Mouse (Mus musculus): ENCODE data around the gene Zbtb17.
A peak's percentile ranks its signal among the peaks of the same experiment; 100 is the strongest.

Gene Zbtb17

DNA sequence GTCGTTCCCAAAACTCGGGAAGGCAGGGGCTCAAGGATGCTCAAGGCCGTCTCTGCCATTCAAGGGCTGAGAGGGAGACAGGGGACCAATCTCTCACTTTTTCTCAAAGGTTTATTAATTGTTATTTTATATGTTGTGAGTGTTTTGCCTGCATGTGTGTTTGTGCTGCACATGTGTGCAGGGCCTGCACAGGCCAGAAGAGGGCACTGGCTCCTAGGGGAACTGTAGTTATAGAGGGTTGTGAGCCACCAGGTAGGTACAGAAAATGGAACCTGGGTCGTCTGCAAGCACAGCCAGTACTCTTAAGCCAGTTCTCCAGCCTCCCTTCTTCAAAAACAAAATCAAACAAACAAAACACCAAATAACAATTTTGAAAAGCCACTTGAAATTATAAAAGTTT lies 44.2 kb downstream of the Zbtb17 start:
- no peak for DNase-seq (ENCODE audit: low read depth, low spot score)

DNA sequence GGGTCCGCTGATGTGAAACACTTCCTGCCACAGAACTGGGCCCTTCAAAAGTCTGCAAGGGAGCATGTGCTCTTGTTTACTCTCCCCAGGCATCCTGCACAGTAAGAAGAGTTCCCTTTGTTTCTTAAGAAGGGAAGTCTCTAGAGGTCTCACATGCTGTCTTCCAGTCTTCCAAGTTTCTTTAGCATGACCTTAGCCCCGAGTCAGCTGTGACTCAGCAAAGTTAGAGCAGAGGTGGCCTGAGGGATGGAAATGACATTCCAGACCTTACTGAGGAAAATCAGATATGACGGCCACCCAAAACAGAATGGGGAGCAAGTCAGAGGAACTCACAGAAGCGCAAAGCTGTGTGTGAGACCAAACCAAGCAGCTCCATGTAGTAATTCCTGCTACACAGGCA lies 56.2 kb downstream of the Zbtb17 start:
- DNase-seq (ENCODE audit: low read depth, low spot score): no peak

DNA sequence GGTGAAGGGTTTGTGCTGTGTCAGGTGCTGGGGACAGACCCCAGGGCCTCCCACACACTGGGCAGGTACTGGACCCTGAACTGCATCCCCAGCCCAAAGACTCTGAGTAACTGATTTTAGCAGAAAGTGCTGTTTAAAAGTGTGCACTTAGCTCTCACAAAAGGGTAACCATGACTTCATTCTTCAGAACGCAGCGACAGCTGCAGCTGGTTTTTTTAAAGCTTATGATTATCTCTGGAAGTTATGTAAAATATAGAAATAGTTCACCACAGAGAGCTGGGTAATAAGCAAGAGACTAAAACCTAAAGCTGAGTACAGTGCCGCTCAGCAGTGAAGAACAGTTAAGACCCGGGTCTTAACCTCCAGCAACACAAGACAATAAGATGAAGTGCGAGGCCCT lies 56.6 kb downstream of the Zbtb17 start:
- no peak for DNase-seq (ENCODE audit: low read depth, low spot score)

DNA sequence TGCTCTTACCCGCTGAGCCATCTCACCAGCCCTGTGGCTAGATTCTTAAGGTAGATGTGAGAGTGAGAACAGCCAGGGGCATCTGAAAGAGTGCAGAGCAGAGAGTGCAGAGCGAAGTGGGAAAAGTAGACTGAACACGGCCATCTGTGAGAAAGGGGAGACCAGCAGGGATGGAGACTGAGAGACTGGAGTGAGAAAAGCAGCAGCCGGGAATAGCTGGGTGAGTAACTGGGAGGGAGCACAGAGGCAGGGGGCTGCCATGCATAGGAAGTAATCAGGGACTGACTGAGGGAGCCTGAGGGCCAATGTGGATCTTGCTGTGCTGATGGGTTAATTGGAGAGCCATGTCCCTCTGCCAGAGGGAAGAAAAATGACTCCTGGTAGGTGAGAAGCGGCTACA lies 58.3 kb downstream of the Zbtb17 start:
- DNase-seq (ENCODE audit: low read depth, low spot score): no peak

DNA sequence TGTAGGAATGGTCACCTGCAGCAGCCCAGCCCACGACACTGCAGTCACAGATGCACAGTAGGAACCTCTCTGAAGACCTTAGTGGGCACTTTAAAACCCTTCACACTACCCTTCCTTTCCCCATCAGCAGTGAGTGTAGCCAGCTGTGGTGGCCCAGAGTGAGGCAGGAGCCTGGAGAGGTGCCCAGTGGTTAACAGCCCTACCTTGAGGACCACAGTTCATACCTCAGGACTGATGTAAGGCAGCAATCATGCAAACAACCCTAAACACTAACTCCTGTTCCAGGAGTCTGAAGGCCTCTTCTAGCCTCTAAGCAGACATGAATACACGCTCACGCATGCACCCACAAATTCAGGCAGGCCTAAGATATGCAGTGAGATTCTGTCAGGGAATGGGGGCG lies 60.0 kb downstream of the Zbtb17 start:
- DNase-seq (ENCODE audit: low read depth, low spot score): no peak

DNA sequence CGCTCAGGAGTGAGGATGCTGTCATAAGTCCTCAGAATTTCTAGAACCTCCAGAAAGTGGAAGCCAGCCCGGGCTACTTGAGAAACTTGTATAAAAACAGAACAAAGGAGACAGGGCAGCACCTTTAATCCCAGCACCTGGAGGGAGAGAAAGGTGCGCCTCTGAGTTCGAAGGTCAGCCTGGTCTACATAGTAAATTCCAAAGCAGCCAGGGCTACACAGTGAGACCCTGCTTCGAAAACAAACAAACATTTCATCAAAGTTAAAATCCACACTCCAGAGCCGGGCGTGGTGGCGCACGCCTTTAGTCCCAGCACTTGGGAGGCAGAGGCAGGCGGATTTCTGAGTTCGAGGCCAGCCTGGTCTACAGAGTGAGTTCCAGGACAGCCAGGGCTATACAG lies 61.4 kb downstream of the Zbtb17 start:
- no peak for DNase-seq (ENCODE audit: low read depth, low spot score)

DNA sequence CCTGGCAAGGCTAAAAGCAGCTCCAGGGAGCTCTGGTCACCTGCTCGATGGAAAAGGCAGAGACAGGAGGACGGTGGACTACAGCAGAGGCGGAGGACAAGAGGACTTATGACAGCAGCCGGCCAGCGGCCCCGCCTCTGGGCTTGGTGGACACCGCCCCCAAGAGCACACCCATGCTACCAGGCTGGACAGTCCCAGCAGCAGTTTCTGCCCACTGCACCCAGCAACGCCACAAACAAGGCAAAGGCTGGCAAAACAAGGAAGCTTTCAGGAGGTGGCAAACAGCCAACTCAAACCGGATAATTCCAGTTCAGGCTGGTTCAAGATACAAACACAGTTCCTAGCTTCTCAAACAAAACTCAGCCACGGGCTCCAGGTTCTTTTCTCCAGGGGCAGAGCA lies 61.9 kb downstream of the Zbtb17 start:
- peak; percentile 54 for DNase-seq (ENCODE audit: low read depth, low spot score)

DNA sequence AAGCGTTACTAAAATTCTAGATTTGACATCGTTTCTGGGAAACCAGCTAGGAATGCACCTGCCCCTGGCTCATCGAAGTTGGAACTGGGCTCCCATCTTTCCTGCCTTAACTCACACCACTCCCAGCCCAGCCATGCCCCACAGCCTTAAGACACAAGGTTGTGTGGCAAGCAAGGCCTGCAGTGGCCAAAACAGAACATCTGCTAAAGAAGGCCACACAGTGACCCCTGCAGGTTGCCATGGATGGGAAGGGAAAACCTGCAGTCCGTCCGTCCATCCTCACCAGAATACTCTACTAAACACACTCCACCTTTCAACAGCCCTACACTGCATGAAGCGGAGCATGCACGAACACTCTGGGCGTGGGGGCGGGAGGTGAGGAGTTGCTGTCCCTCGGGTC lies 62.4 kb downstream of the Zbtb17 start:
- DNase-seq (ENCODE audit: low read depth, low spot score): no peak

DNA sequence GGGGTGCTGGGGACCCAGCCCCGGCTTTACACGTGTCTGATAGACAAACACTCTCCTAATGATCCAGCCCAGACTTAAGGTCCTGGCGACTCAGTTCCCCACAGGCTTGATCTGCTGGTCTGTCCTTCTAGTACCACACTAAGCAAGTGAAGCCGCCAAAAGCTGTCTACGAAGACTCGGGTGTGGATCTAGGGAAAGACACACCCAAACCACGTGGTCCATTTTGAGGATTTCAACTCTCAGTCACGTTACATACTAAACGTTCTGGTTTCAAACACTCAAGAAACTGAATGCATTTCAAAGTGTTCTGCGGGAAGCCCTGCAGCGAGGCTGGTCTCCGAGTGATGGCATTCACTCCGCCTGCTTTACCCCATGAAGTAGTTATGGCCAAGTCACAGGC lies 66.0 kb downstream of the Zbtb17 start:
- DNase-seq (ENCODE audit: low read depth, low spot score): no peak

DNA sequence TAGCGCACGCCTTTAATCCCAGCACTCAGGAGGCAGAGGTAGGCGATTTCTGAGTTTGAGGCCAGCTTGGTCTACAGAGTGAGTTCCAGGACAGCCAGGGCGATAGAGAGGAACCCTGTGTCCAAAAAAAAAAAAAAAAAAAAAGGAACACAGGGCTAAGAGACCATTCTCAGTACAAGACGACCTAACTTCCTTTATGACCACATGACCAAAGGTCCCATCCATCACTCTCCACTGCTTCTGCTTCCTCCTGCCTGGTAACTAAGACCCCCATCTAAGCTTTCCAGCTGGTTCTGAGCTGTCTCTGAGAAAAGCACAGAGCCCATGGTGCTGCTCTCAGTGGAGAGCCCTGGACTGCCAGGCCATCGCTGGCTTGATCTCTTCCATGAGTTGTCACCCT lies 67.7 kb downstream of the Zbtb17 start:
- no peak for DNase-seq (ENCODE audit: low read depth, low spot score)

DNA sequence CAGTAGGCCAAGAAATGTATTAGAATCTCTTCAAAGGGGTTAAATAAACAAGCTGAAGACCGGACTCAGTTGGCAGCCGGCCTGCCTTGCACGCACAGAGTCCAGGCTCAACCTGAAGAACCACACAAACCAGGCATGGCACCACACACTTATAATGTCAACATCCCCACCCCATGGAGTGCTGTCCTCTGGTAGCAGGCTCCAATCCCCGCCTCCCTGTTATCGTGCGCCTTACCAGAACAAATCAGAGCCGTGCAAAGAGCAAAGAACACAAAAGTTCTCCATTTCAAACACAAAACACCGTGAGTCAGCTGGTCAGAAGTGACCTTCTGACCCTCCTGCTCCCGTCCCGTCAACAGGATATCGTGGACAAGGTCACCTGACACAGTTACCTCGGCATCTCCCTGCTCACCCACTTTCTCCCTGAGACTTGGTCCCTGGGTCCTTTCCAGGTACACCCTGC lies 69.8 kb downstream of the Zbtb17 start:
- DNase-seq (ENCODE audit: low read depth, low spot score): no peak

Data from retina, postnatal 7 days (tissue).